Mouse (Mus musculus) midbrain, embryonic 16.5 days (tissue): ENCODE measurements around the gene Ppara. TPM values are rescaled to one million over a fixed set of nuclear protein-coding genes. Genes with fewer than 3 reads are reported as not detected.
A peak's percentile ranks its signal among the peaks of the same experiment; 100 is the strongest.

ENCODE experiments used
- ATAC-seq: fragments of 200-750 bp; cut with Nextera tagmentation; 2 replicates; pipeline ENCODE4 v1.8.0; 2017; ENCODE audit warnings: moderate TSS enrichment
- H3K27ac ChIP-seq: fragments of 300-500 bp; sonication (generic); 2 replicates; pipeline ENCODE4 v1.5.1; 2014; ENCODE audit warnings: mild to moderate bottlenecking, low read length, mixed read lengths
- H3K27me3 ChIP-seq: fragments of 300-500 bp; sonication (generic); 2 replicates; pipeline ENCODE4 v1.6.1; 2014; ENCODE audit warnings: low read depth, low read length, mixed read lengths; ENCODE audit not compliant: control insufficient read depth, insufficient read depth
- H3K36me3 ChIP-seq: fragments of 300-500 bp; sonication (generic); 2 replicates; pipeline ENCODE4 v1.6.1; 2014; ENCODE audit warnings: mild to moderate bottlenecking, low read length, moderate library complexity, mixed read lengths; ENCODE audit not compliant: control insufficient read depth, insufficient read depth
- H3K4me1 ChIP-seq: fragments of 300-500 bp; sonication (generic); 2 replicates; pipeline ENCODE4 v1.6.1; 2014; ENCODE audit warnings: mild to moderate bottlenecking, low read length, mixed read lengths; ENCODE audit not compliant: control insufficient read depth, insufficient read depth
- H3K4me2 ChIP-seq: fragments of 300-500 bp; sonication (generic); 2 replicates; pipeline ENCODE4 v1.6.1; 2014; ENCODE audit warnings: mild to moderate bottlenecking, low read length, mixed read lengths
- H3K4me3 ChIP-seq: fragments of 300-500 bp; sonication (generic); 2 replicates; pipeline ENCODE4 v1.5.1; 2014; ENCODE audit warnings: low read depth, mild to moderate bottlenecking, low read length, moderate library complexity, mixed read lengths
- H3K9ac ChIP-seq: fragments of 300-500 bp; sonication (generic); 2 replicates; pipeline ENCODE4 v1.6.1; 2014; ENCODE audit warnings: low read depth, low read length, mixed read lengths
- H3K9me3 ChIP-seq: fragments of 300-500 bp; sonication (generic); replicated peaks from 2 replicates; pipeline ENCODE4 v1.6.1; 2014; ENCODE audit warnings: mild to moderate bottlenecking, low read length, mixed read lengths; ENCODE audit not compliant: control insufficient read depth, poor library complexity, severe bottlenecking
- WGBS: fragments of 180-500 bp; shearing (Covaris S2); extraction: QIAGEN DNeasy Blood & Tissue Kit; methylation state at CpG from one replicate; pipeline ENCODE4 v1.1.7; 2014; 5-methylcytosine and 5-hydroxymethylcytosine counted together
- polyA plus RNA-seq: library from polyadenylated mRNA; unstranded; fragments of >200 nt; fragmentation: Nextera tagmentation; extraction: Ambion mirVana; gene quantifications from 2 replicates; pipeline ENCODE4 v1.2.1, GENCODE M21; 2015

Ppara gene
- polyA plus RNA-seq = 1.5 and 1.9 TPM in 2 replicates

- ATAC-seq = no peak
- Histone ChIP-seq H3K27ac (no peak within 1 kb of the TSS), H3K9ac (peak within 1 kb of the TSS; percentile 57), H3K4me1 (peaks cover 4% of the 10 kb centered on the region; the same call in 1 of the 2 replicates), H3K9me3 (no peaks in the 10 kb centered on the region), H3K36me3 (no peaks in the 10 kb centered on the region), H3K4me2 (peak within 1 kb of the TSS; percentile 65), H3K27me3 (peaks cover 54% of the 10 kb centered on the region), H3K4me3 (peak within 1 kb of the TSS; percentile 48)
- whole genome bisulfite sequencing = 4% methylated on average over 28 of the region's 28 CpGs
Observed at GRCm38 (mm10) chr15:85734571-85735033, at the start of gene Ppara. Gene Ppara (plus strand): TSS chr15:85734983.

DNA sequence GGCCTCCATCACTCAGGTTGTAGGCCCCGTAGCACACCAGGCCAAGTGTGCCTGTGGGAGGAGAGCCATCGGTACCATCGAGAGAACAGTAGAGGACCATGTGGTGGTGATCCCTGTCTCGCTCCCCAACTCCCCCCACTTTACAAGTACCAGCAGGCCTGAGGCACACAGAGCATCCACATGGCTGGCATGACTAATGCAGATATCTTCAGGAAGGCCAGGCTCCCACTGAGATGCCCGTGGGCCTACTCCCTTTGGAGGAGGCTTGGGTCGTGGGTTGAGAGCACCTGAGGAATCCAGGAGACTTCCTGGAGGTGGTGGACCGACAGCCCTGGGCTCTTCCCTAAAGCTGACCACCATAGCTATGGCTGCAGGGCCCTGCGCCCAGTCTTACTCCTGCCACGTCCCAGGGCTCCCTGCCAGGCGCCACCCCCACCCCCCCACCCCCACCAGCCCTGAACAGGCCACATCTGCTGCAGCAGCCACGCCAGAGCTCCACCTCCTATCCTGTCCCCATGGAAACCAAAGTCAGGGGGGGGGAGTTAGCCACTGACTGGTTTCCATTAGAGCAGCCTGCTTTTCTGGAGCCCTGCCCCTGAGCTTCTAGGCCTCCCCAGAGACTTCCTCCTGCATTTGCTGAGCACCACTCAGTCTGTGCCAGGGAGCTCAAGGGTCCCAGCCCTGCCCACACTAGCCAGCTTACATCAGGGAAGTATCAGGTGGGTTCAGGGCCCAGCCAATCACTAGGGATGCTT lies 48.0 kb upstream of the Ppara start:
- Histone ChIP-seq H3K4me1 (peaks cover 22% of the 10 kb centered on the region), H3K27me3 (no peaks in the 10 kb centered on the region), H3K4me3 (no peak overlapping the region), H3K27ac (peak overlapping the region; percentile 59), H3K4me2 (no peak overlapping the region), H3K9ac (no peak overlapping the region), H3K36me3 (no peaks in the 10 kb centered on the region), H3K9me3 (no peaks in the 10 kb centered on the region)
- ATAC-seq = peak; percentile 77
- WGBS = 54% methylated on average over 11 of the region's 11 CpGs

- Histone ChIP-seq H3K4me2 (no peak overlapping the region), H3K36me3 (no peaks in the 10 kb centered on the region), H3K9me3 (no peaks in the 10 kb centered on the region), H3K27me3 (no peaks in the 10 kb centered on the region), H3K4me3 (no peak overlapping the region), H3K9ac (no peak overlapping the region), H3K27ac (peak overlapping the region; percentile 40), H3K4me1 (peaks cover 20% of the 10 kb centered on the region)
- 73% methylated on average over 15 of the region's 15 CpGs for WGBS
- no peak for ATAC-seq
Observed at GRCm38 (mm10) chr15:85687630-85688410, 47.0 kb upstream of the Ppara start.

- Histone ChIP-seq H3K9me3 (no peaks in the 10 kb centered on the region), H3K27me3 (no peaks in the 10 kb centered on the region), H3K36me3 (peaks cover 4% of the 10 kb centered on the region), H3K4me3 (no peak overlapping the region), H3K4me2 (no peak overlapping the region), H3K27ac (peak overlapping the region; percentile 56; the same call in 1 of the 2 replicates), H3K4me1 (peaks cover 20% of the 10 kb centered on the region), H3K9ac (no peak overlapping the region)
- 27% methylated on average over 6 of the region's 6 CpGs for WGBS
- ATAC-seq = no peak
Observed at GRCm38 (mm10) chr15:85688734-85689133, 46.0 kb upstream of the Ppara start.

DNA sequence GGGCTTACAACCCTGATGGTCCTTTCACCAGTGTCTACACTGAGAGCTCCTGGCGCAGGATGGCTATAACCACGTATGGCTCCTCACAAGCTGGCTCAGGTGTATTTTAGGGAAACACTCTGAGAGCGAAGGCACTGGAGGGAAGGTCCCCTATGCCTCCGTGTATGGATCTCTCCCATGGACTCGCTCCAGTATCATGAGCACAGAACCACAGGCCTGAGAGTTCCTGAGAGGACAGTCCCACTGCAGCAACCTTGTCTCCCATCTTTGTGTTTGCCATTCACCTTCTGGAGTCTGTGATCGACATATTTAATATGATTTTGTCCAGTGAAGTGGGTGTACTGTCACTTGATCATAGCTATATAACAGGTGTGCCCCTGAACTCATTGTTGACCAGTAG lies 45.3 kb upstream of the Ppara start:
- peaks cover 20% of the 10 kb centered on the region for H3K4me1 ChIP-seq
- no peak overlapping the region for H3K27ac ChIP-seq
- H3K27me3 ChIP-seq = no peaks in the 10 kb centered on the region
- H3K4me3 ChIP-seq = no peak overlapping the region
- no peak for ATAC-seq
- no peak overlapping the region for H3K9ac ChIP-seq
- no peaks in the 10 kb centered on the region for H3K9me3 ChIP-seq
- H3K36me3 ChIP-seq = peaks cover 12% of the 10 kb centered on the region
- H3K4me2 ChIP-seq = no peak overlapping the region
- WGBS = 97% methylated on average over 6 of the region's 6 CpGs

- H3K9me3 ChIP-seq = no peaks in the 10 kb centered on the region
- no peak overlapping the region for H3K4me3 ChIP-seq
- H3K27me3 ChIP-seq = no peaks in the 10 kb centered on the region
- no peak overlapping the region for H3K27ac ChIP-seq
- peaks cover 17% of the 10 kb centered on the region for H3K36me3 ChIP-seq
- peaks cover 20% of the 10 kb centered on the region for H3K4me1 ChIP-seq
- WGBS = 83% methylated on average over 6 of the region's 6 CpGs
- no peak overlapping the region for H3K4me2 ChIP-seq
- no peak overlapping the region for H3K9ac ChIP-seq
- no peak for ATAC-seq
Observed at GRCm38 (mm10) chr15:85690058-85690457, 44.7 kb upstream of the Ppara start.

DNA sequence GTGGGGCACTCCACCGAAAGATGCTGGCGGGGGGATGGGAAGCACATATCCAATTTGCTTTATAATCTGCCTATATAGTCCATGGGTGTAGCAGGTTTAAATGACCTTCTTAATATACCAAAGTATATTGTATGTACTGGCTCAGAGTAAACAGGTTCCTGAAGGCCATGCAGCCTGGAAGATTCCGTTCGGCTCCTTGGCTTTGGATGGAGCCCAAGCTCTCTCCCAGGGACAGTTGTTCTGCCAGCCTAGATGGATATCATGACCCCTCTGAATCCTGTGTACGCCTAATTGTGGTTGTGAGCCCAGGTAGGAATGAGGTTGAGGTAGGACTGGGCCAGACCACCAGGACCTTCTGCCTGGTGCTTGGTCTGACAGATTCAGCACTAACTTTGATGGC lies 43.9 kb upstream of the Ppara start:
- H3K4me3 ChIP-seq = no peak overlapping the region
- peaks cover 20% of the 10 kb centered on the region for H3K4me1 ChIP-seq
- no peak overlapping the region for H3K9ac ChIP-seq
- peaks cover 23% of the 10 kb centered on the region for H3K36me3 ChIP-seq
- 89% methylated on average over 5 of the region's 5 CpGs for WGBS
- no peaks in the 10 kb centered on the region for H3K9me3 ChIP-seq
- no peak overlapping the region for H3K27ac ChIP-seq
- no peak overlapping the region for H3K4me2 ChIP-seq
- ATAC-seq = no peak
- H3K27me3 ChIP-seq = no peaks in the 10 kb centered on the region

DNA sequence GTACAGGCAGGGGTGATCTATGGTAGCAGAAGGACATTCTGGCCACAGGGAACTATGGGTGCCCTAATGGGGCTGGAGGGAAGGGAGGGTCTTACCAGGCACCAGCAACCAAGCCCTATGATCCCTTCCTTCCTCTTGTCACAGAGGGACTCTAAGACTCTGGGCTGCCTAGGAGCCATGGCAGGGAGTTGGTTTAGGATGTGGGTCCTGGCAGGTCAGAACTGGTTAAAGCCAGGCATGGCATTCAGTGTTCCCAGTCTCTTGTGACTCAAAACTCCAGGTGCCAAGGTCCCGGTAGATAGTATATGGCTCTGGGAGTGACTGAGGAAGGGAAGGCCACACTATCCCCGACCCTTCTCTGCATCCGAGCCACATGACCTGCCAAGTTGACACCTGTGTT lies 41.7 kb upstream of the Ppara start:
- H3K27ac ChIP-seq = no peak overlapping the region
- no peak for ATAC-seq
- H3K9me3 ChIP-seq = no peaks in the 10 kb centered on the region
- no peaks in the 10 kb centered on the region for H3K27me3 ChIP-seq
- H3K9ac ChIP-seq = no peak overlapping the region
- no peak overlapping the region for H3K4me3 ChIP-seq
- H3K4me1 ChIP-seq = peaks cover 7% of the 10 kb centered on the region; the same call in 1 of the 2 replicates
- 85% methylated on average over 3 of the region's 3 CpGs for WGBS
- peaks cover 32% of the 10 kb centered on the region for H3K36me3 ChIP-seq
- H3K4me2 ChIP-seq = no peak overlapping the region

GRCm38 (mm10) chr15:85693819-85694218 lies 41.0 kb upstream of the Ppara start:
- no peak overlapping the region for H3K4me2 ChIP-seq
- H3K9me3 ChIP-seq = no peaks in the 10 kb centered on the region
- H3K36me3 ChIP-seq = peaks cover 36% of the 10 kb centered on the region
- no peak overlapping the region for H3K9ac ChIP-seq
- no peaks in the 10 kb centered on the region for H3K27me3 ChIP-seq
- no peak for ATAC-seq
- no peak overlapping the region for H3K27ac ChIP-seq
- no peak overlapping the region for H3K4me3 ChIP-seq
- peaks cover 2% of the 10 kb centered on the region; the same call in 1 of the 2 replicates for H3K4me1 ChIP-seq
- WGBS = 80% methylated on average over 2 of the region's 2 CpGs
